Mouse (Mus musculus): ENCODE measurements around the gene Pknox2.

DNA sequence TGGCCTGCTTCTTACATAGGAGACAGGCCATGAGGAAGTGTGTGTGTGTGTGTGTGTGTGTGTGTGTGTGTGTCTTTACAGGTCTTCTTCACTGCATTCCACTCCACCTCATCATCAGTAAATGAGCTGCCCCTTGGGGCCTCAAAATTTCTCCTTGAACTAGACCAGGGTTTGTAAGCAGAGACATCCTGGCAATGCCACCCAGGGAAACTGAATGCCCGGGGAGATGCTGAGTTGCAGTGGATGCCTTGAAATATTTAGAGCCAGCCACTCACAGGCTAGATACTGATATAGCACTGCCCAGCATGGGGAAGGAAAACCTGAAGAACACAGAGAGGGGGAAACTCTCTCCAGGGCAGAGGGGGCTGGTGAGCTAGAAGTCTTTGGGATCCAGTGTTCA is 178.1 kb downstream of the Pknox2 start:
- no peak for TF ChIP-seq MAFK (IDR thresholded peaks at IDR 0.05; ENCODE audit: insufficient read depth, low read depth, low read length)
- TF ChIP-seq ZC3H11A (IDR thresholded peaks at IDR 0.05; ENCODE audit: borderline replicate concordance, low read depth, low read length) = no peak
- TF ChIP-seq CHD2 (IDR thresholded peaks at IDR 0.05; ENCODE audit: low read depth, low read length) = no peak

Measured in ES-E14 (cell line).